ENCODE assay signal across 18 mouse cellular contexts in the genomic region with DNA sequence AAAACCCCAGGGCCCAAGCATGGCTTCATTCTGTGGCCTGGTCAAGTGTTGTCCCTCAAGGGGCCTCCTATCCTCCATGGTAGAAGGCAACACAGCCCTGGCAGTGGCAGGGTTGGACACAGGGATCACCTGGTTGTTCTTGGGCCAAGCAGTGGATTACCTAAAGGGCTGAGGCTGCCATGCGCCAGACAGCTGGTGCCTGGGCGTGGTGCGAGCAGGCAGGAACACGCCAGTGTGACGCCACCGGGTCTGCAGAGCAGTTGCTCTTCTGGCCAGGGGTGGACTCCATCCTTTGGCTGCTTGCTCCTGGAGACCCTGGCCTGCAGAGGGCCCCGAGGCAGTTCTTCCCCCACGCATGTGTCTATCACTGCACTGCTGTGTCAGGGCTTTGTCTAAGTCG. TPM values are rescaled to one million over a fixed set of nuclear protein-coding genes. Genes with fewer than 3 reads are reported as not detected.
DNase-seq lines count a peak whose midpoint lies in the region; ATAC-seq and TF ChIP-seq lines count a peak whose summit lies in the region.
"Had no signal": no experiment of that assay in that cellular context is flagged by ENCODE, and none has a peak within 500 bp of the region (broad histone marks: within the 10 kb centered on the region; RNA-seq: fewer than 3 reads in every experiment).

No protein-coding gene starts in this region.

- H3K36me3 ChIP-seq in forebrain, embryonic 10.5 days (replicated peaks) = 0 out of 2 replicates have a peak, but pooled peaks cover 3% of the 10 kb centered on the region
- H3K36me3 ChIP-seq in forebrain, embryonic 12.5 days (replicated peaks) = no peaks in the 10 kb centered on the region
- H3K36me3 ChIP-seq in midbrain, embryonic 10.5 days = no peaks in the 10 kb centered on the region
- H3K36me3 ChIP-seq in midbrain, postnatal 0 days (ENCODE audit: insufficient read depth, low read length) = no peaks in the 10 kb centered on the region
- no peaks in the 10 kb centered on the region; the same call in 1 of the 2 replicates for H3K36me3 ChIP-seq in intestine, embryonic 15.5 days
- peaks cover 10% of the 10 kb centered on the region for H3K36me3 ChIP-seq in stomach, embryonic 16.5 days (ENCODE audit: control insufficient read depth, insufficient read depth, low read length)
- H3K36me3 ChIP-seq: midbrain, embryonic 15.5 days had no signal

- H3K9ac ChIP-seq in forebrain, embryonic 12.5 days = no peak overlapping the region
- no peak overlapping the region for H3K9ac ChIP-seq in midbrain, postnatal 0 days (replicated peaks; ENCODE audit: low read length, poor library complexity, severe bottlenecking)
- no peak overlapping the region for H3K9ac ChIP-seq in intestine, embryonic 15.5 days
- no peak overlapping the region for H3K9ac ChIP-seq in stomach, embryonic 16.5 days (ENCODE audit: low read length)
- H3K9ac ChIP-seq: heart, embryonic 12.5 days; limb, embryonic 15.5 days; midbrain, embryonic 15.5 days had no signal

- no peak for TF ChIP-seq CTCF in midbrain, postnatal 0 days (IDR thresholded peaks at IDR 0.05)

- peaks cover 7% of the 10 kb centered on the region; the same call in 1 of the 2 replicates for H3K9me3 ChIP-seq in forebrain, embryonic 10.5 days
- H3K9me3 ChIP-seq in forebrain, embryonic 12.5 days = peaks cover 4% of the 10 kb centered on the region; the same call in 1 of the 2 replicates
- H3K9me3 ChIP-seq in midbrain, embryonic 10.5 days (replicated peaks) = peaks cover 7% of the 10 kb centered on the region; the same call in 1 of the 2 replicates
- no peaks in the 10 kb centered on the region for H3K9me3 ChIP-seq in midbrain, postnatal 0 days (ENCODE audit: low read length)
- no peaks in the 10 kb centered on the region for H3K9me3 ChIP-seq in intestine, embryonic 15.5 days
- 0 out of 2 replicates have a peak, but pooled peaks cover 3% of the 10 kb centered on the region for H3K9me3 ChIP-seq in stomach, embryonic 16.5 days (replicated peaks; ENCODE audit: control insufficient read depth, low read length)
- H3K9me3 ChIP-seq: limb, embryonic 15.5 days; midbrain, embryonic 15.5 days had no signal

- H3K4me3 ChIP-seq in forebrain, embryonic 10.5 days = no peak overlapping the region
- H3K4me3 ChIP-seq in forebrain, embryonic 12.5 days (replicated peaks) = no peak overlapping the region
- H3K4me3 ChIP-seq in midbrain, embryonic 10.5 days = no peak overlapping the region
- no peak overlapping the region for H3K4me3 ChIP-seq in midbrain, postnatal 0 days (ENCODE audit: low read depth, low read length)
- H3K4me3 ChIP-seq in intestine, embryonic 15.5 days (replicated peaks) = no peak overlapping the region
- H3K4me3 ChIP-seq in stomach, embryonic 16.5 days (replicated peaks; ENCODE audit: low read length) = no peak overlapping the region
- H3K4me3 ChIP-seq: heart, embryonic 12.5 days; limb, embryonic 15.5 days; midbrain, embryonic 15.5 days had no signal

- H3K27ac ChIP-seq in forebrain, embryonic 10.5 days = peak overlapping the region; percentile 42
- H3K27ac ChIP-seq in forebrain, embryonic 12.5 days = no peak overlapping the region
- H3K27ac ChIP-seq in midbrain, embryonic 10.5 days (replicated peaks) = peak overlapping the region; percentile 46
- H3K27ac ChIP-seq in midbrain, postnatal 0 days (ENCODE audit: low read depth, low read length) = no peak overlapping the region
- H3K27ac ChIP-seq in intestine, embryonic 15.5 days = peak overlapping the region; percentile 58
- H3K27ac ChIP-seq in stomach, embryonic 16.5 days (ENCODE audit: low read length) = peak overlapping the region; percentile 82; the same call in 1 of the 2 replicates
- H3K27ac ChIP-seq: midbrain, embryonic 15.5 days had no signal

- DNase-seq in forebrain, embryonic 10.5 days (ENCODE audit: extremely low spot score, low spot score) = no peak
- no peak for DNase-seq in midbrain, embryonic 10.5 days (ENCODE audit: low spot score)
- no peak for DNase-seq in midbrain, postnatal 0 days (ENCODE audit: low spot score)
- DNase-seq: adrenal gland, postnatal 36 days; gastrocnemius, postnatal 14 days; heart, postnatal 36 days; lung, adult 2 months; lung, postnatal 4 days; thymus, postnatal 25 days had no signal

- 87% methylated on average over 9 of the region's 9 CpGs for WGBS in forebrain, embryonic 10.5 days
- 73% methylated on average over 9 of the region's 9 CpGs for WGBS in forebrain, embryonic 12.5 days
- WGBS in midbrain, embryonic 10.5 days = 81% methylated on average over 9 of the region's 9 CpGs
- 73% methylated on average over 9 of the region's 9 CpGs for WGBS in midbrain, postnatal 0 days
- WGBS in intestine, embryonic 15.5 days = 60% methylated on average over 9 of the region's 9 CpGs
- WGBS in stomach, embryonic 16.5 days = 64% methylated on average over 9 of the region's 9 CpGs

- no peaks in the 10 kb centered on the region for H3K27me3 ChIP-seq in forebrain, embryonic 10.5 days (ENCODE audit: poor library complexity, severe bottlenecking)
- H3K27me3 ChIP-seq in forebrain, embryonic 12.5 days = no peaks in the 10 kb centered on the region
- H3K27me3 ChIP-seq in midbrain, embryonic 10.5 days (ENCODE audit: low read depth, poor library complexity, severe bottlenecking) = no peaks in the 10 kb centered on the region
- no peaks in the 10 kb centered on the region for H3K27me3 ChIP-seq in midbrain, postnatal 0 days (ENCODE audit: insufficient read depth, low read length)
- H3K27me3 ChIP-seq in intestine, embryonic 15.5 days (replicated peaks) = no peaks in the 10 kb centered on the region
- H3K27me3 ChIP-seq in stomach, embryonic 16.5 days (ENCODE audit: control insufficient read depth, insufficient read depth, low read length) = no peaks in the 10 kb centered on the region
- H3K27me3 ChIP-seq: CH12.LX; heart, embryonic 12.5 days; limb, embryonic 15.5 days; midbrain, embryonic 15.5 days had no signal

- peaks cover 23% of the 10 kb centered on the region for H3K4me1 ChIP-seq in forebrain, embryonic 10.5 days
- H3K4me1 ChIP-seq in forebrain, embryonic 12.5 days = peaks cover 10% of the 10 kb centered on the region; the same call in 1 of the 2 replicates
- H3K4me1 ChIP-seq in midbrain, embryonic 10.5 days = peaks cover 24% of the 10 kb centered on the region
- H3K4me1 ChIP-seq in midbrain, postnatal 0 days (ENCODE audit: insufficient read depth, low read length) = no peaks in the 10 kb centered on the region
- H3K4me1 ChIP-seq in intestine, embryonic 15.5 days (replicated peaks) = peaks cover 34% of the 10 kb centered on the region
- peaks cover 35% of the 10 kb centered on the region for H3K4me1 ChIP-seq in stomach, embryonic 16.5 days (ENCODE audit: control insufficient read depth, insufficient read depth, low read length)

- no peak for ATAC-seq in forebrain, embryonic 12.5 days (ENCODE audit: low FRiP score)
- no peak for ATAC-seq in midbrain, postnatal 0 days (ENCODE audit: low FRiP score)
- ATAC-seq in intestine, embryonic 15.5 days = peak; percentile 53
- peak; percentile 44; the same call in 1 of the 2 replicates for ATAC-seq in stomach, embryonic 16.5 days (ENCODE audit: insufficient read depth, low FRiP score)
- ATAC-seq in granulocyte monocyte progenitor cell, adult 5-6 weeks (replicated peaks; ENCODE audit: poor library complexity, severe bottlenecking) = no peak
- no peak for ATAC-seq in activated CD4-positive, CD25-positive, alpha-beta regulatory T cell, adult 4 months
- ATAC-seq: midbrain, embryonic 15.5 days had no signal

- H3K4me2 ChIP-seq in forebrain, embryonic 12.5 days = no peak overlapping the region
- no peak overlapping the region for H3K4me2 ChIP-seq in midbrain, postnatal 0 days (ENCODE audit: low read depth, low read length, poor library complexity, severe bottlenecking)
- H3K4me2 ChIP-seq in intestine, embryonic 15.5 days (replicated peaks) = no peak overlapping the region
- no peak overlapping the region for H3K4me2 ChIP-seq in stomach, embryonic 16.5 days (ENCODE audit: low read depth, low read length)
- H3K4me2 ChIP-seq: heart, embryonic 12.5 days; limb, embryonic 15.5 days; midbrain, embryonic 15.5 days had no signal

RNA-seq across cellular contexts. Expression of a gene that starts 16.7 kb away (rescaled TPM):
- polyA plus RNA-seq in forebrain, embryonic 10.5 days (2016; fragmentation: Nextera tagmentation; extraction: Ambion mirVana) = 1.6 TPM in 2 replicates
- polyA plus RNA-seq in forebrain, embryonic 12.5 days (2016; fragmentation: Nextera tagmentation; extraction: Ambion mirVana) = 1.6 and 3.3 TPM in 2 replicates
- polyA plus RNA-seq in midbrain, embryonic 10.5 days (2016; fragmentation: Nextera tagmentation; extraction: Ambion mirVana) = 1.0 and 1.3 TPM in 2 replicates
- 4.5 and 4.7 TPM in 2 replicates for total RNA-seq in midbrain, postnatal 0 days (2014; rRNA removed)
- 0.39 and 0.90 TPM in 2 replicates for polyA plus RNA-seq in midbrain, postnatal 0 days (2015; fragmentation: Nextera tagmentation; extraction: Ambion mirVana)
- 13.0 and 14.5 TPM in 2 replicates for polyA plus RNA-seq in intestine, embryonic 15.5 days (2015; fragmentation: Nextera tagmentation; extraction: Ambion mirVana)
- polyA plus RNA-seq in stomach, embryonic 16.5 days (2015; fragmentation: Nextera tagmentation; extraction: Ambion mirVana) = 15.0 and 16.7 TPM in 2 replicates
- 4.0 and 8.5 TPM in 2 replicates for total RNA-seq in granulocyte monocyte progenitor cell, adult 5-6 weeks (2014; fragmentation: Nextera tagmentation)
- total RNA-seq in granulocyte monocyte progenitor cell, adult 5-6 weeks (2017) = 6.1 and 6.5 TPM in 2 replicates
- polyA plus RNA-seq in activated CD4-positive, CD25-positive, alpha-beta regulatory T cell, adult 4 months (2017; shearing (Covaris generic)) = 1 to 10 TPM; 5.8 to 6.4 TPM

RNA-seq across cellular contexts. Expression of a gene that starts 45.0 kb away (rescaled TPM):
- polyA plus RNA-seq in forebrain, embryonic 10.5 days (2016; fragmentation: Nextera tagmentation; extraction: Ambion mirVana) = 3.1 and 3.4 TPM in 2 replicates
- 3.0 and 3.1 TPM in 2 replicates for polyA plus RNA-seq in forebrain, embryonic 12.5 days (2016; fragmentation: Nextera tagmentation; extraction: Ambion mirVana)
- polyA plus RNA-seq in midbrain, embryonic 10.5 days (2016; fragmentation: Nextera tagmentation; extraction: Ambion mirVana) = 2.8 and 3.4 TPM in 2 replicates
- 57.3 and 82.4 TPM in 2 replicates for total RNA-seq in midbrain, postnatal 0 days (2014; rRNA removed)
- 3.9 and 5.3 TPM in 2 replicates for polyA plus RNA-seq in midbrain, postnatal 0 days (2015; fragmentation: Nextera tagmentation; extraction: Ambion mirVana)
- polyA plus RNA-seq in intestine, embryonic 15.5 days (2015; fragmentation: Nextera tagmentation; extraction: Ambion mirVana) = 7.3 and 8.1 TPM in 2 replicates
- 6.7 and 7.0 TPM in 2 replicates for polyA plus RNA-seq in stomach, embryonic 16.5 days (2015; fragmentation: Nextera tagmentation; extraction: Ambion mirVana)
- 137 and 143 TPM in 2 replicates for total RNA-seq in granulocyte monocyte progenitor cell, adult 5-6 weeks (2014; fragmentation: Nextera tagmentation)
- total RNA-seq in granulocyte monocyte progenitor cell, adult 5-6 weeks (2017) = 55.9 and 59.2 TPM in 2 replicates
- polyA plus RNA-seq in activated CD4-positive, CD25-positive, alpha-beta regulatory T cell, adult 4 months (2017; shearing (Covaris generic)) = 10 to 100 TPM in 1 of 2 experiments, 1 to 10 TPM in 1; 9.8 to 17.6 TPM

RNA-seq across cellular contexts. Expression of a gene that starts 59.9 kb away (rescaled TPM):
- polyA plus RNA-seq in forebrain, embryonic 10.5 days (2016; fragmentation: Nextera tagmentation; extraction: Ambion mirVana) = 394 and 405 TPM in 2 replicates
- 274 and 306 TPM in 2 replicates for polyA plus RNA-seq in forebrain, embryonic 12.5 days (2016; fragmentation: Nextera tagmentation; extraction: Ambion mirVana)
- polyA plus RNA-seq in midbrain, embryonic 10.5 days (2016; fragmentation: Nextera tagmentation; extraction: Ambion mirVana) = 404 and 411 TPM in 2 replicates
- total RNA-seq in midbrain, postnatal 0 days (2014; rRNA removed) = 213 and 233 TPM in 2 replicates
- polyA plus RNA-seq in midbrain, postnatal 0 days (2015; fragmentation: Nextera tagmentation; extraction: Ambion mirVana) = 453 and 478 TPM in 2 replicates
- polyA plus RNA-seq in intestine, embryonic 15.5 days (2015; fragmentation: Nextera tagmentation; extraction: Ambion mirVana) = 266 and 272 TPM in 2 replicates
- polyA plus RNA-seq in stomach, embryonic 16.5 days (2015; fragmentation: Nextera tagmentation; extraction: Ambion mirVana) = 243 and 267 TPM in 2 replicates
- total RNA-seq in granulocyte monocyte progenitor cell, adult 5-6 weeks (2014; fragmentation: Nextera tagmentation) = 142 and 196 TPM in 2 replicates
- 166 and 171 TPM in 2 replicates for total RNA-seq in granulocyte monocyte progenitor cell, adult 5-6 weeks (2017)
- 100 to 1,000 TPM; 133 to 145 TPM for polyA plus RNA-seq in activated CD4-positive, CD25-positive, alpha-beta regulatory T cell, adult 4 months (2017; shearing (Covaris generic))

Comparison
In these comparisons a context has a peak if more than half of its experiments do, and no peak if none do; other contexts are left out.
1. H3K27ac ChIP-seq: peak in forebrain, embryonic 10.5 days (single experiment), midbrain, embryonic 10.5 days (single experiment), intestine, embryonic 15.5 days (single experiment) and stomach, embryonic 16.5 days (single experiment); none in forebrain, embryonic 12.5 days (single experiment) and midbrain, postnatal 0 days (single experiment).
2. ATAC-seq: peak in intestine, embryonic 15.5 days (single experiment) and stomach, embryonic 16.5 days (single experiment); none in forebrain, embryonic 12.5 days (single experiment), midbrain, postnatal 0 days (single experiment), granulocyte monocyte progenitor cell, adult 5-6 weeks (single experiment) and activated CD4-positive, CD25-positive, alpha-beta regulatory T cell, adult 4 months (single experiment).